Mouse (Mus musculus): Measurements from ENCODE around the gene S1pr5.
"Not testable (repeated sequence)": the region's sequence is repeated elsewhere in the genome, so short reads cannot be mapped to it uniquely, and the experiment has no call there.

The S1pr5 gene

DNA sequence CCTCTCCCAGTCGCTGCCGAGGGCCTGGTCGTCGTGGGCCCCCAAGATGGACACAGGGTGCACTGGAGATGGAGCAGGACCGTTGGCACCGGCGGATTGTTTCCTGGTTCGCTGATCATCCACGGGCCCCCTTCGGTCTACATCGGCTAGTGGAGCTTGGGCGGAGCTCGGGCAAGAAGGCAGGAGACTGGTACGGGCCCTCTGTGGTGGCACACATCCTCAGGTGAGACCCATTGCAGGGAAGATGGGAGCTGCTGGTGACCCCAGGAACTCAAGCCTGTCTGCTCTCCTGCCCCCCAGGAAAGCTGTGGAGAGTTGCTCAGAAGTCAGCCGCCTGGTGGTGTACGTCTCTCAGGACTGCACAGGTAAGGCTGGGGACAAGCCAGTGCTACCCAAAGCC lies 20.1 kb upstream of the S1pr5 start:
- DNase-seq (ENCODE audit: low spot score in 2 of 2) = no peak

DNA sequence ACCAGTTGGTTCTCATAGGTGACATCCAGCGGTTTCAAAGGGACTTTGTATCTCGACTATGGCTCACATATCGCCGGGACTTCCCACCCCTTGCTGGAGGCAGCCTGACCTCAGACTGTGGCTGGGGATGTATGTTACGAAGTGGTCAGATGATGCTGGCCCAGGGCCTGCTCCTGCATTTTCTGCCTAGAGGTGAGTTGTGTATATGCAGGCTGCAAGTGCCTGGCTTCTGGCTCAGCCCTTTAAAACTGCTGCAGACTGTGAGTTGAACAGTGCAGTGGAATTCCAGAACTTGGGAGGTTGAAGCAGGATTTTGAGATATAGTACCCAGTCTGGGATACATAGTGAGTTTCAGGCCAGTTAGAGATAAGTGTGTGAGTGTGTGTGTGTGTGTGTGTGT lies 18.6 kb upstream of the S1pr5 start:
- no peak for DNase-seq (ENCODE audit: low spot score in 2 of 2)

DNA sequence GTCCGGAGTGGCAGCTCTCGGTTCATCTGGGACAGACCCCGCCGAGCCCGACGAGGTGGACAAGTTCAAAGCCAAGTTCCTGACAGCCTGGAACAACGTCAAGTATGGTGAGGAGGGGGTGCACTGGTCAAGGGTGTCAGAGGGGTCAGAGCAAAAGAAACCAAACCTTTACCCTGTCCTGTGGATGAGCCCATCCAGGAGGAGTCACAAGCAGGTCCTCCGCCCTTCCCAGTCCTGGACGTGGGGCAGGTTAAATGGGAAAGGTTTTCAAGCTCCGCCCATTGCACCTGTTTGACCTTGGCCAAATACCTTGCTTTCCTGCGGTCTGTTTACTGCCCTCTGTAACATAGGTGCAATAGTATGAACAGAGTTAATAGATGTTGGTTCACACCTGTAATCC lies 17.4 kb upstream of the S1pr5 start:
- DNase-seq (ENCODE audit: low spot score in 2 of 2) = no peak

GRCm38 (mm10) chr9:21265000-21265561 lies 16.8 kb upstream of the S1pr5 start, which contains the start of gene Atg4d:
Gene Atg4d, plus strand, starts transcription at chr9:21265293.
- peak; percentile 74 to 92 for DNase-seq (ENCODE audit: low spot score in 2 of 2)

DNA sequence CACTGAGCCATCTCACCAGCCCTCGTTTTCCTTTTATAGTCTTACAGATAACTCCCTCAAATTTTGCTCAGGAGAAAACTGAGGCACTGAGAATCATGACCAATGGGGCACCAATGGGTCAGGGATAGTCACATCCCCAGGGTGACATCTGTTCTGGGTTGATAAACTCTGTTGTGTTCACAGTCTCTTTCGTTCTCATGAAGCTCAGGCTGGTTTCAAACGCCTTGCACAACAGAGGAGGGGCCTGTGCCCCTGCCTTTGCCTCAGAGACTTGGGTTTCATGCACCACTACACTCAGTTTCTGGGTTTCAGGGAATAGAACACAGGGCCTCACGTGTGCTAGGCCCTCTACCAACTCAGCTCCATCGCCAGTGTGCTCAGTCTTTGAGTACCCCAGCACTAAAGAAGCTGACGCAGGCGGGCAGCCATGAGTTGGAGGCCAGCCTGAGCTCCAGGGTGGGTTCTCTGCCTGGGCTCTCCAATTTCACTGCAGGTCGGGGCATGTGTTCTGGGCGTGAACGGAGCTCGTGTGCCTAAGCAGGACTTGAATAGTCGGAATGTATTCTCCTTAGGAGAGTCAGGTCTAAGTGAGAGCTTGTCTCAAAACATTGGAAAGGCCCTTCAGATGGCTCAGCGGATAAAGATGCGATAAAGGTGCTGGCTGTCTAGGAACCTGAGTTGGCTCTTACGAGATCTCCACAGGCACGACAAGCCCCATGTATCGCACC lies 16.2 kb upstream of the S1pr5 start:
- DNase-seq (ENCODE audit: low spot score in 2 of 2) = no peak

DNA sequence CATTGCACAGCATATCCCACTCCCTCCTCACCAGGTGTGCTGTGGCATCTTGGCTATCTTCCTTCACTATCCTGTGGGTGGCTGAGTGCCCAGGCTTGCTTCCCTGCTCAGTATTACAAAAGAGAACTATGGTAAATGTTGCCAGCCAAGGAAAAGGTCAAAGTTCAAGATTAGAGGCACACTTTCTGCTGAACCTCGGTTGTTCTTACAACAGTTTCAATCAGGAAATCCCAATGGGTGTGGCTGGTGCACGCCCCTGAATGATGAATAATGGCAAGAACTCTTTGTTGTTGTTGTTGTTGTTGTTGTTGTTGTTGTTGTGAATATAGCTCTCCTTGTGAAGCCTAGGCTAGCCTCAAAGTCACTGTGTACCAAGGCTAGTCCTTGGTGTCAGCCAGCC lies 13.6 kb upstream of the S1pr5 start:
- no peak for DNase-seq (ENCODE audit: low spot score in 2 of 2)

GRCm38 (mm10) chr9:21260491-21261040 lies 12.3 kb upstream of the S1pr5 start:
- no peak for DNase-seq (ENCODE audit: low spot score in 2 of 2)

- not testable (repeated sequence) for DNase-seq (ENCODE audit: low spot score in 2 of 2)
Observed at GRCm38 (mm10) chr9:21256349-21256748, 8.1 kb upstream of the S1pr5 start.

DNA sequence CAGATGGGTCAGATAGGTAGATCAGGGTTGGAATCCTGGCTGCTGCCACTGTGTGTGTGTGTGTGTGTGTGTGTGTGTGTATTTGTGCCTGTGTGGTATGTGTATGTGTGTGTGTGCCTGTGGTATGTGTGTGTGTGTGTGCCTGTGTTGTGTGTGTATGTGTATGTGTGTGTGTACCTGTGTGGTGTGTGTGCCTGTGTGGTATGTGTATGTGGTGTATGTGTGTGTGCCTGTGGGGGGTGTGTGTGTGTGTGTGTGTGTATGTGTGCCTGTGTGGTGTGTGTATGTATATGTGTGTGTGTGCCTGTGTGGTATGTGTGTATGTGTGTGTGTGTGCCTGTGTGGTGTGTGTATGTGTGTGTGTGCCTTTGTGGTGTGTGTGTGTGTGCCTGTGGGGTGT lies 6.4 kb upstream of the S1pr5 start:
- no peak for DNase-seq (ENCODE audit: low spot score in 2 of 2)

DNA sequence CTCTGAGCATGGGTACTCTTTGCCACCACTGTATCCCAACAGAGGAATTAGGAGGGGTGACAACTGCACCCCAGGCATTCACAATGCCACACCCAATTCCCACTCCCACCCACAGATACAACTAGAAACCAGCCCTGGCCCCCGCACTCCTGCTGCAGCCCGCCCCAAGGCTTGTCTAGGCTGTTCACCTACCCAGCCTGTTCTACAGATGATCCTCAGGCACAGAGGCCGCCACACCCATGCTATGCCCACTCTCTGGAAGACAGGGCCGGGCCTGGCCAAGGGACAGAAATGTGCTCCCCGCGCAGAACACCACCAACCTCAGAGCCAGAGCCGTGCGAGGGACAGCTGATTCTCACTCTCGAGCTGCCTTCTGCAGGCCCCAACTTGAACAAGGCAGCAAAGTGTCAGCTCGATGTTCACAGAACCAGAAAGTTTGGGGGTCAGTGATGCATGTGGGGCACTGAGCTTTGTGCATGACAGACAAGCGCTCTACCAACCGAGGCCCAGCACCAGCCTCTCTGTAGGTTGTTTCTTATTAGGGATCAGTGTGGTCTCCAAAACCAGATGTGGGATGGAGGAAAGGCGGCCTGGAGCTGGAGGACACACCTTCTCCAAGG lies 3.0 kb upstream of the S1pr5 start:
- DNase-seq (ENCODE audit: low spot score in 2 of 2) = no peak

- DNase-seq (ENCODE audit: low spot score in 2 of 2) = no peak
Observed at GRCm38 (mm10) chr9:21250509-21250908, 2.3 kb upstream of the S1pr5 start.

DNA sequence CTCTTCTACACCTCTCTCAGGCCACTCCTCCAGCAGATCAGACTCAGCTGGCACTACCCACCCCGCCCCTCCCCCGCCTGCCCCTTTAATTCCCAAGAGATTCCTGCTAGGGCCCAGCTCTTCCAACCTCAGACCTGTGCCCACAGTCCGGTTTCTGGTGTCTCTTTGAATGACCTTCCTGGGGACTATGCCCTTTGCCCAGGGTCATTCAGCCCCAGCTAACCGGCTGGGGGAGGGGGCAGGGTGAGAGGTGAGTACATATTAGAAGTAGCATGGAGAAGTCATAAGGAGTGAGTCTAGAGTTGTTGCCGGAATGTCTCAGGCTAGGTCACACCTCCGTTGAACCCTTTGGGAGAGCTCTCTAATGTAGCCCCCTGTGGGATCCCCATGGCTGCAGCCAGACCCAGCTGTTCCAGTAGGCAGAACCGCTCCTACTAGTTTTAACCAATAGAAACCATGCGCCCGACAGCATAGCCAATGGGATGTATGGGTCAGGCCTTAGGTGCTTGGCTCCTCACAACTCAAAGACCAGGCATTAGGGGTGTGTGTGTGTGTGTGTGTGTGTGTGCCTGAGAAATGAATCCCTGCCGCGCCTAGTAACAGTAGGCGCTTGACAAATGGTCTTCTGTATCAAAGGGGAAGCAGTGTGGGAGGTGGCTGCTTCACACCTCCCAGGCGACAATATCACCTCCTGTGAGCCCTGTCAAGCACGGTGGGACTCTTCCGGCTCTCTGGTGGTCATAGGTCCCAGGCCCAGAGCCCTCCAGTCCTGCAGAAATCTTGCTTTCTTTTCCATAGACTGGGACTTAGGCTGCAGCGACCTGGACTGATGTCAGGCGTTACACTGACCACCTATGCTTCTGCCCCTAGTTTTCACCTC lies 1.6 kb upstream of the S1pr5 start:
- DNase-seq (ENCODE audit: low spot score in 2 of 2) = no peak

DNA sequence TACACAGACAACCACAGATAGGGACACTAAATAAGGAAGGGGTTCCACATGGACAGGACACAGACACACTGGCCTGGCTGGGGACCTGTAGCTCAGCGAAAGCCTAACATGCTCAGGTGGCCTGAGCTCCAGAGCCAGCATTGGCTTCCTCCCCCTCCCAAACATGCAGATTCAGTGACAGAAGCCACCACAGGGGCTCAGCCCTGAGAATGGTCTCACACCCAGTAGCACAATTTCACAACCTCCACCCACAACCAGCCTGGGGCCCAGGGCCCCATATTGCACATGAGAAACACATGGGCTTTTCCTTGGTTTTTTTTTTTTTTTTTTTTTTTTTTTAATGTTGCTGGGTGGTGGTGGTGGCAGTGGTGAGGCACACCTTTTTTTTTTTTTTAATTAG lies 1.9 kb downstream of the S1pr5 start:
- DNase-seq (ENCODE audit: low spot score in 2 of 2) = no peak

DNA sequence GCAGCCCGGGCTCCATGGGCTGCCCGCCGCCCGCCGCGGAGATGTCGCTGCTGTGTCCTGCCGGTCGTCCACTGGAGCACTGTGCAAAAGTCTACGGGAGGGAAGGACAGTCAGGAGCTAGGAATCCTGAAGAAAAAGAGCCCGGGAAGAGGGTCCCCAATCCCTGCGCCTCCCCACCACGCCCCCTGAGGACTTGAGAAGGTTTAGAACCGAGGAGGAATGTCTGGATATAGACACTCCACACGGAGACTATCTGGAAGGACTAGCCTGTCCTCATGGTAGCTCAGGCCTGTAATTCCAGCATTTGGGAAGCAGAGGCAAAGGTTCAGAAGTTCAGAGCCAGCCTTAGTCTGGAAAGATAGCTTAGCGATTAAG lies 3.1 kb downstream of the S1pr5 start:
- no peak for DNase-seq (ENCODE audit: low spot score in 2 of 2)

DNA sequence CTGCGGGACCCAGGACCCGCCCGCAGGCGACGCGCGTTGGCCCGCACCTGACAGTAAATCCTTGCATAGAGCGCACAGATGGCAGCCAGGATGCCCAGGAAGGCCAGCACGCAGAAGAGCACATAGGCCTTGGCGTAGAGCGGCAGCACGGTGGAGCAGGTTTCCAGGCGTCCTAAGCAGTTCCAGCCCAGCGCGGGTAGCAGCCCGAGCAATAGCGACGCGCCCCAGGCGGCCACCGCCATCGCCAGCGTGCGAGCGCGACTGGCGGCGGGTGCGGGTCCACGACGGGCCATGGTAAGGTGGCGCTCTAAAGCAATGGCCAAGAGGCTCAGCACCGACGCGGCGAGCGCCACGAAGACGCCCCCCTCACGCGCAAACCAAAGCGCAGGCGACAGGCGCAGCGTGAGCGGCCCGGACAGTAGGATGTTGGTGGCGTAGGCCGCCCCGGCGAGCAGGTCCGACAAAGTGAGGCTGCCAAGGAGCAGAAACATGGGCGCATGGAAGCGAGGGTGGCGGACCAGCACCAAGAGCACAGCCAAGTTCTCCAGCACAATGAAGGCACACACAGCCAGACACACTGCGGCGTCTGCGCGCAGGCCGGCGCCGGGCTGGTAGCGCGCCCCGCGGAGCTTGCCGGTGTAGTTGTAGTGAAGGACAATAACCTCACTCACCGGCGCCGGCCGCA lies 3.7 kb downstream of the S1pr5 start:
- DNase-seq (ENCODE audit: low spot score in 2 of 2) = no peak

DNA sequence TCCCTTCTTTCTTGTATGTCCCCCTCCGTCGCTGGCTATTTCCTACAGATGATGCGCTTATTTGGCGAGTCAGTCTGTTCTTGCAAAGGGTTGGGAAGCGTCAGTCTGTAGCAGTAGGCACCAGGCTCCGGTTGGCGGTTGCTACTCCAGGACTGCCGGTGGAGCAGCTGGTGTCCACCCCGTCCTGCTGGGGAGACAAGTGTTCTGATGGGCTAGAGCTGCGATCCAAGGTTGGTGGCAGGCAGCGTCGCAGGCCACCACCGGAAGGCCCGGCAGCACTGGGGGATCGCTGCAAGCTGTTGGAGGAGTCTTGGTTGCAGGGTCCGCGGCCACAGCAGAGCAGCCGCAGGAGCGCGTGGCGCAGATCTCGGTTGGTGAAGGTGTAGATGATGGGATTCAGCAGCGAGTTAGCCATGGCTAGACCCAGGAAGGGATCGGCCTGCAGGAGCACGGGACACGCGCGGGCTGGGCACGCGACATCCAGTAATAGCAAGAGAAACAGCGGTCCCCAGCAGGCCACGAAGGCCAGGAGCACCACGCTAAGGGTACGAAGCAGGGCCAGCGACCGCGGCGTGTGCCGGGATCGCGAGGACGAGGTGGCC lies 4.3 kb downstream of the S1pr5 start:
- DNase-seq (ENCODE audit: low spot score in 2 of 2) = no peak

DNA sequence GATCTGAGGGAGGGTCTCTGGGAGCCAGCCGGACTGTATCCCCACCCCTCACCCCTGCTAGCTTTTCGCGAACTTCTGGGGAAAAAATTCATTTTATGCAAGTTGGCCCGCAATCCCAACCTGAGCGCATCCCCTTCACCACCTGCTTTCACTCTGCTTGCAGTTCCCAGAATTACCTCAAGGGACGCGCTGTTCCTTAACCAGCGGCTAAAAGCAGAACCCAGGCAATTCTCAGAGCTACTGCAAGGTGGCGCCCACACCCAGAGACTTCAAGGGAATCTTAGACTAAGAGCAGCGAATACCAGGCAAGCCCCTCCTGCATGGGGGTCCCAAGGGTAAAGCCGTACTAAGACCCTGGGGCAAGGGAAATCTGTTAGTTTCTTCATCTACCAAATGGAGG lies 6.9 kb downstream of the S1pr5 start:
- DNase-seq (ENCODE audit: low spot score in 2 of 2) = peak; percentile 65 to 75

GRCm38 (mm10) chr9:21239465-21239848 lies 8.8 kb downstream of the S1pr5 start:
- no peak for DNase-seq (ENCODE audit: low spot score in 2 of 2)

- peak; percentile 57 to 58 for DNase-seq (ENCODE audit: low spot score in 2 of 2)
Observed at GRCm38 (mm10) chr9:21238733-21239464, 9.3 kb downstream of the S1pr5 start, which contains the start of gene Keap1. Gene Keap1, minus strand, starts transcription at chr9:21239361.

GRCm38 (mm10) chr9:21238004-21238732 lies 10.1 kb downstream of the S1pr5 start:
- no peak for DNase-seq (ENCODE audit: low spot score in 2 of 2)

Data from frontal cortex, postnatal 25 days (tissue).